Mouse (Mus musculus) intestine, embryonic 14.5 days (tissue): Measurements from ENCODE around the gene Madd. TPM values are rescaled to one million over a fixed set of nuclear protein-coding genes. Genes with fewer than 3 reads are reported as not detected.
A peak's percentile ranks its signal among the peaks of the same experiment; 100 is the strongest.

Experiments used
- ATAC-seq: fragments of 200-750 bp; cut with Nextera tagmentation; replicated peaks from 2 replicates; pipeline ENCODE4 v1.8.0; 2017; ENCODE audit warnings: low read depth, moderate number of reproducible peaks, moderate TSS enrichment, moderate library complexity; ENCODE audit not compliant: low FRiP score, low TSS enrichment
- DNase-seq: peaks from one replicate; pipeline ENCODE4 v3.0.0-alpha.2; 2018; ENCODE audit warnings: low spot score
- H3K27ac ChIP-seq: fragments of 300-500 bp; sonication (generic); 2 replicates; pipeline ENCODE4 v1.5.1; 2014; ENCODE audit warnings: low read depth, mild to moderate bottlenecking, control low read depth
- H3K27me3 ChIP-seq: fragments of 300-500 bp; sonication (generic); replicated peaks from 2 replicates; pipeline ENCODE4 v1.6.1; 2014; ENCODE audit warnings: low read length, control low read depth; ENCODE audit not compliant: control insufficient read depth, insufficient read depth
- H3K36me3 ChIP-seq: fragments of 300-500 bp; sonication (generic); 2 replicates; pipeline ENCODE4 v1.6.1; 2014; ENCODE audit warnings: low read length, control low read depth; ENCODE audit not compliant: control insufficient read depth, insufficient read depth
- H3K4me1 ChIP-seq: fragments of 300-500 bp; sonication (generic); replicated peaks from 2 replicates; pipeline ENCODE4 v1.6.1; 2014; ENCODE audit warnings: low read length, control low read depth, mixed read lengths; ENCODE audit not compliant: control insufficient read depth, insufficient read depth
- H3K4me2 ChIP-seq: fragments of 300-500 bp; sonication (generic); 2 replicates; pipeline ENCODE4 v1.6.1; 2014; ENCODE audit warnings: low read length
- H3K4me3 ChIP-seq: fragments of 300-500 bp; sonication (generic); 2 replicates; pipeline ENCODE4 v1.5.1; 2014; ENCODE audit warnings: low read depth, low read length, control low read depth, mixed read lengths
- H3K9ac ChIP-seq: fragments of 300-500 bp; sonication (generic); 2 replicates; pipeline ENCODE4 v1.6.1; 2014; ENCODE audit warnings: mild to moderate bottlenecking, low read length
- H3K9me3 ChIP-seq: fragments of 300-500 bp; sonication (generic); 2 replicates; pipeline ENCODE4 v1.6.1; 2016; ENCODE audit warnings: low read length, control low read depth; ENCODE audit not compliant: control insufficient read depth
- WGBS: fragments of 180-500 bp; shearing (Covaris S2); extraction: QIAGEN DNeasy Blood & Tissue Kit; methylation state at CpG from one replicate; pipeline ENCODE4 v1.1.7; 2014; 5-methylcytosine and 5-hydroxymethylcytosine counted together
- polyA plus RNA-seq: library from polyadenylated mRNA; unstranded; fragments of >200 nt; fragmentation: Nextera tagmentation; extraction: Ambion mirVana; gene quantifications from 2 replicates; pipeline ENCODE4 v1.2.1, GENCODE M21; 2014

Madd gene
- polyA plus RNA-seq, 1 experiment from 2014 or later, result 8.7 TPM

DNA sequence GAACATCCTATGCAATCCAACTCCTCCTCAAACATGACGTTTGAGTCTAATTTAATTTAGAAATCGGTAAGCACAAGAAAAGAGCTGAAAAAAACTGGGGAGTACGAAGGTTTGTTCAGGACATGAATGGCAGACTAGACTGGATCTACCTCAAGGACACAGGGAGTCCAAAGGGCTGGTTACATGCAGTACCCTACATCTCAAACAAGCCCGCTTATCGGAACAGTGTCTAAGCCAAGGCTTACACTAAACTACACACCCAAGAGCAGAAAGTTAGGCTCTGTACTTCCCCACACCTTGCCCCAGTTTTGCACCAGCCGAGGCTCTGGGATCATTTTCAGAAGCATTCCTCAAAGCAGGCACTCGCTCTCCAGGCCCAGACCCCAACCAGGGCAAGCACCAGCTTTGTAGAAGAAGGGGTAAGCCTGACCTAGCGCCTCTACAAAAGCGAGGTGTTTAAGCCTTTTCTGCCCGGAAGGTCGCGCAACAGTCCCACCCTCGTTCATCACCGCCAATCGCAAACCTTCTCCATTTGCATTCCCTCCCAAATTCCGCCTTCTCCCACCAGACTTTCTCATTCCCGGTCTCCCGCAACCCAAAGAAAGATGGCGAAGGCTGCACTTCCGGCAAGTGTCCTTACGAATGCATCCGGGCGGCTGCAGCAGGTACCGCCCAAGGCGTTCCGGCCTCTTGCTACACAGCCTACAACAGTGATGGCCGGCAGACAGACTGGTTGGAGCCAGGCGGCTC is 18.8 kb upstream of the Madd start, which contains the start of the genes Nr1h3 and Acp2:
Gene Nr1h3, minus strand, starts transcription at position 613 of the 750 bp plus-strand sequence.
Gene Acp2, plus strand, starts transcription at position 664 of the 750 bp plus-strand sequence.
- Histone ChIP-seq H3K27me3 (no peaks in the 10 kb centered on the region), H3K27ac (peak within 1 kb of the TSS; percentile 92), H3K4me3 (peak within 1 kb of the TSS; percentile 72), H3K4me2 (peak within 1 kb of the TSS; percentile 90), H3K4me1 (peaks cover 12% of the 10 kb centered on the region), H3K36me3 (peaks cover 21% of the 10 kb centered on the region), H3K9me3 (no peaks in the 10 kb centered on the region), H3K9ac (peak within 1 kb of the TSS; percentile 81)
- WGBS, result 2% methylated on average over 28 of the region's 28 CpGs
- DNase-seq (peak; percentile 99), ATAC-seq (peak; percentile 97)

DNA sequence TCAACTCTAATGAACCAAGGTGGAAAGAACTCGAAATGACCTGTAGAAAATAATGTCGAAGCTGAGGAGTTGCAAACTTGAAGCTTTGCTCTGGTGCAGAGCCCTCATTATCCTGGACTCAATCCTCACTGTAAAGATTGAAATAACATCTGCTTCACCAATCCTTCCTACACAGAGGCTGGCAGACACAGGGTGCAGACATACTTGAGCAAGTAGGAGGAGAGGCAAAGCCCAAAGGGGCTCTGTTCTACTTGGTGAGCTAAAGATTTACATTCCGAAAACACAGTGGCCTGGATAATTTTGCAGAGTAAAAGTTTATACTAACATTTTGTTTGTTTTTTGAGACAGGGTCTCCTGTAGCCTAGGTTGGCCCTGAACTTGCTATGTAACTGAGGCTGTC is 15.3 kb upstream of the Madd start:
- Histone ChIP-seq H3K36me3 (no peaks in the 10 kb centered on the region), H3K27ac (no peak overlapping the region), H3K4me2 (no peak overlapping the region), H3K27me3 (no peaks in the 10 kb centered on the region), H3K4me1 (peaks cover 15% of the 10 kb centered on the region), H3K9ac (no peak overlapping the region), H3K9me3 (no peaks in the 10 kb centered on the region), H3K4me3 (no peak overlapping the region)
- ATAC-seq, result no peak
- WGBS, result 84% methylated on average over 3 of the region's 3 CpGs
- no peak for DNase-seq

- DNase-seq, result no peak
- H3K27ac ChIP-seq, result no peak overlapping the region
Observed at GRCm38 (mm10) chr2:91196577-91197001, 13.0 kb upstream of the Madd start.

DNA sequence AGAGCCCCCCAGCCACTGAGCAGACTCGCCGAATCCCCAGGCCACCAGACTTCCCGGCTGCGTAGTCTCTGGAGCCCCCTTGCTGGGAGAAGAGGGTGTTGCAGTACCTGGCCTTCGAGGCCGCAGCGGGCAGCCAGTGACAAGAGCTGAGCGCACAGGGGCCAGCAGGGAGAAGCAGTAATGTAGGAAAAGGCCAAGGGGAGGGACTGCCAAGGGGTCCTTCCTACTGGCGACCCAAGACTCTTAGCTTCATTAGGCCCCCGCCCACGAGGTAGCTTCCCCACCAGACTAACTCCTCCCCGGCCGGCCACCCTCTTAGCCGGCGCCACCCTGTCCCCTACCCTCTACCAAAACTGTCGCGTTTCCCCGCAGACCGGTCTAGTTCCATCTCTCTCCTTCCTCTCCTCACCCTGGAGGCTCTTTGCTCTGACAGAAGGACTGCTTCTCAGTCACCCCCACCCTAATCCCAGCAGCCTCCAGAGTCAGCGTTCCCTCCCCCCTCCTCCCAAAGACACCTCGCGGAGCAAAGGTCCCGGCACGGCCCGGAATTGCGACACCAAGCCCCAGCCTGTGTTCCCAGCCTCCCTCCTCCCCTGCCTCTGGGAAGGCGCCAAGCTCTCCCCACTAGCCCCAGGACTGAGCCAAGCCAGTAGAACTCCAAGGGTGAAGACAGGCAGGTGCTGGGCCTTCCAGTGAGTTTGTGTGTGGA is 11.1 kb upstream of the Madd start:
- Histone ChIP-seq H3K4me1 (peaks cover 2% of the 10 kb centered on the region; the same call in 1 of the 2 replicates), H3K27ac (no peak overlapping the region), H3K4me3 (peak overlapping the region; percentile 33), H3K36me3 (no peaks in the 10 kb centered on the region), H3K4me2 (peak overlapping the region; percentile 71), H3K27me3 (no peaks in the 10 kb centered on the region), H3K9ac (peak overlapping the region; percentile 20), H3K9me3 (no peaks in the 10 kb centered on the region)
- 2% methylated on average over 27 of the region's 27 CpGs for WGBS
- ATAC-seq (peak; percentile 88), DNase-seq (peak; percentile 83)

More at GRCm38 (mm10) chr2:91196577-91197001, 13.0 kb upstream of the Madd start:
- Histone ChIP-seq H3K36me3 (no peaks in the 10 kb centered on the region), H3K4me1 (peaks cover 3% of the 10 kb centered on the region; the same call in 1 of the 2 replicates), H3K27me3 (no peaks in the 10 kb centered on the region), H3K9me3 (no peaks in the 10 kb centered on the region), H3K9ac (no peak overlapping the region), H3K4me3 (no peak overlapping the region), H3K4me2 (no peak overlapping the region)
- 73% methylated on average over 3 of the region's 3 CpGs for WGBS
- ATAC-seq, result no peak

GRCm38 (mm10) chr2:91190501-91190900 is 6.9 kb upstream of the Madd start:
- ATAC-seq (no peak), DNase-seq (no peak)
- Histone ChIP-seq H3K9me3 (no peaks in the 10 kb centered on the region), H3K36me3 (no peaks in the 10 kb centered on the region), H3K9ac (no peak overlapping the region), H3K27ac (no peak overlapping the region), H3K4me3 (no peak overlapping the region), H3K4me2 (no peak overlapping the region), H3K27me3 (no peaks in the 10 kb centered on the region), H3K4me1 (no peaks in the 10 kb centered on the region; the same call in 1 of the 2 replicates)
- 84% methylated on average over 16 of the region's 16 CpGs for WGBS

DNA sequence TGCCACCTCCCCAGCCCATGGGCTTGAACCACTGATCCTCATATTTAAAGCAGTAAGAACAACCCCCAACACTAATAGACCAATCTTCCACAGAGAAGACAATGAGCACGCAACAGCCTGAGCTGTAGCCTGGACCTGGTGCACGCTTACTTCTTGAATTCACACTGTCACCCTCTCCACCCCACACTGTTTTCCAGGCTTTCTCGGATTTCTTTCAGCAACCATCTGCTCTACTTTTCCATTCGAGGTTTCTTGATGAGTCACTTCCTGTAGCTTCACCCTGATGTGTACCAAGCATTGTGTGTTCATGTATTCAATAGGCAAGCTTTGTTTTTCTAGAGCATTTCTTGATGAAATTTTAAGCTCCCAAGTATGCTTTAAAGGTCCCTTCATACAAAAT is 3.8 kb upstream of the Madd start:
- no peaks in the 10 kb centered on the region for H3K9me3 ChIP-seq
- H3K36me3 ChIP-seq, result no peaks in the 10 kb centered on the region
- H3K4me3 ChIP-seq, result no peak overlapping the region
- WGBS, result 63% methylated on average over 4 of the region's 4 CpGs
- DNase-seq (no peak), ATAC-seq (no peak)
- no peak overlapping the region for H3K9ac ChIP-seq
- H3K4me1 ChIP-seq, result no peaks in the 10 kb centered on the region
- no peaks in the 10 kb centered on the region for H3K27me3 ChIP-seq
- no peak overlapping the region for H3K27ac ChIP-seq
- no peak overlapping the region for H3K4me2 ChIP-seq

DNA sequence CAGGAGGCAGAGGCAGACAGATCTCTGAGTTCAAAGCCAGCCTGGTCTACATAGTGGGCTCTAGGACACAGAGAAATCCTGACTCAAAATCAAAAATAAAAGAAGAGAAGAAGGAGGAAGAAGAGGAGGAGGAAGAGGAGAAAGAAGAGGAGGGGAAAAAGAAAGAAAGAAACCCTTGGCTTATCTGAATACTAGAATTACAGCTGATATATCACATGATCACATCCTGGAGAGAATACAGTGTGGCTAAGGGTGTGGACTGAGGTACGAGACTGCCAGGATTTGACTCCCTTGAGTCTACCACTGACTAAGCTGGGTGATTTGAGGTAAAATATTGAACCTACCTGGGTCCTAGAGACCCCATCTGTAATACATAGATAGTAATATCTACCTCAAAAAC is 2.6 kb upstream of the Madd start:
- ATAC-seq (no peak), DNase-seq (no peak)
- Histone ChIP-seq H3K27me3 (no peaks in the 10 kb centered on the region), H3K9me3 (no peaks in the 10 kb centered on the region), H3K27ac (no peak overlapping the region), H3K9ac (no peak overlapping the region), H3K4me1 (peaks cover 7% of the 10 kb centered on the region; the same call in 1 of the 2 replicates), H3K4me3 (no peak overlapping the region), H3K36me3 (no peaks in the 10 kb centered on the region), H3K4me2 (no peak overlapping the region)
- WGBS, result 91% methylated on average over 1 of the region's 1 CpGs

DNA sequence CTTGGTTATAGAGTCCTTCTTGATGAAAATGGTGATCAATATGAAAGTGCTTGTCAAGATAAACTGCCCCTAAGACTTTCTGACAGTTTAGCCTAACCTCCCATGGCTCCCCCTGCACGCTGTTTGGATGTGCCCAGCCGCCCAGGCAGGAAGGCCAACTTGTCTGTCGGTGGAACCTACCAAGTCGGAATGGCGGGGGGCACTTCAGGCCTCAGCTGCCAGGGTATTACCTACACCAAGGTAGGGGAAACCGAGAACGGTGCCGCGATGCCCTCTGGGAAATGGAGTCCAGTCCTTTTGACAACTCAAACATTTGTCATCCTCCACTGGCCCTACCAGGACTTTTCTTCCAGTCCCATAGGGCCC is 506 bp downstream of the Madd start:
- Histone ChIP-seq H3K4me3 (peak overlapping the region; percentile 96), H3K4me1 (peaks cover 7% of the 10 kb centered on the region), H3K27me3 (no peaks in the 10 kb centered on the region), H3K27ac (peak overlapping the region; percentile 48), H3K9ac (peak overlapping the region; percentile 38), H3K36me3 (0 out of 2 replicates have a peak, but pooled peaks cover under 1% of the 10 kb centered on the region), H3K9me3 (no peaks in the 10 kb centered on the region), H3K4me2 (peak overlapping the region; percentile 57)
- peak; percentile 95 for ATAC-seq
- under 1% methylated on average over 9 of the region's 9 CpGs for WGBS
- peak; percentile 96 for DNase-seq
